Mouse (Mus musculus) embryonic facial prominence, embryonic 12.5 days (tissue): ENCODE measurements at regions not wholly inside any gene's neighbourhood (a gene's known extent, or its start where the extent isn't known, plus 50 kb on each side); places are given as distances from the start of the nearest gene placed in this dataset.

Experiments used
- ATAC-seq: fragments of 200-750 bp; cut with Nextera tagmentation; 2 replicates; pipeline ENCODE4 v1.8.0; 2017; ENCODE audit not compliant: insufficient number of reproducible peaks, insufficient read depth, low FRiP score, low TSS enrichment
- H3K27ac ChIP-seq: fragments of 300-500 bp; sonication (generic); 2 replicates; pipeline ENCODE4 v1.5.1; 2016; ENCODE audit warnings: mild to moderate bottlenecking
- H3K27me3 ChIP-seq: fragments of 300-500 bp; sonication (generic); 2 replicates; pipeline ENCODE4 v1.6.1; 2016; ENCODE audit warnings: mild to moderate bottlenecking, moderate library complexity
- H3K36me3 ChIP-seq: fragments of 300-500 bp; sonication (generic); 2 replicates; pipeline ENCODE4 v1.6.1; 2016; ENCODE audit warnings: mild to moderate bottlenecking
- H3K4me1 ChIP-seq: fragments of 300-500 bp; sonication (generic); 2 replicates; pipeline ENCODE4 v1.6.1; 2016
- H3K4me2 ChIP-seq: fragments of 300-500 bp; sonication (generic); replicated peaks from 2 replicates; pipeline ENCODE4 v1.6.1; 2016; ENCODE audit warnings: mild to moderate bottlenecking, moderate library complexity
- H3K4me3 ChIP-seq: fragments of 300-500 bp; sonication (generic); 2 replicates; pipeline ENCODE4 v1.5.1; 2016; ENCODE audit warnings: mild to moderate bottlenecking
- H3K9ac ChIP-seq: fragments of 300-500 bp; sonication (generic); 2 replicates; pipeline ENCODE4 v1.6.1; 2016; ENCODE audit warnings: mild to moderate bottlenecking, moderate library complexity
- H3K9me3 ChIP-seq: fragments of 300-500 bp; sonication (generic); 2 replicates; pipeline ENCODE4 v1.6.1; 2016; ENCODE audit warnings: mild to moderate bottlenecking, moderate library complexity
- WGBS: fragments of 180-500 bp; shearing (Covaris S2); methylation state at CpG from one replicate; pipeline ENCODE4 v1.1.7; 2016; 5-methylcytosine and 5-hydroxymethylcytosine counted together

DNA sequence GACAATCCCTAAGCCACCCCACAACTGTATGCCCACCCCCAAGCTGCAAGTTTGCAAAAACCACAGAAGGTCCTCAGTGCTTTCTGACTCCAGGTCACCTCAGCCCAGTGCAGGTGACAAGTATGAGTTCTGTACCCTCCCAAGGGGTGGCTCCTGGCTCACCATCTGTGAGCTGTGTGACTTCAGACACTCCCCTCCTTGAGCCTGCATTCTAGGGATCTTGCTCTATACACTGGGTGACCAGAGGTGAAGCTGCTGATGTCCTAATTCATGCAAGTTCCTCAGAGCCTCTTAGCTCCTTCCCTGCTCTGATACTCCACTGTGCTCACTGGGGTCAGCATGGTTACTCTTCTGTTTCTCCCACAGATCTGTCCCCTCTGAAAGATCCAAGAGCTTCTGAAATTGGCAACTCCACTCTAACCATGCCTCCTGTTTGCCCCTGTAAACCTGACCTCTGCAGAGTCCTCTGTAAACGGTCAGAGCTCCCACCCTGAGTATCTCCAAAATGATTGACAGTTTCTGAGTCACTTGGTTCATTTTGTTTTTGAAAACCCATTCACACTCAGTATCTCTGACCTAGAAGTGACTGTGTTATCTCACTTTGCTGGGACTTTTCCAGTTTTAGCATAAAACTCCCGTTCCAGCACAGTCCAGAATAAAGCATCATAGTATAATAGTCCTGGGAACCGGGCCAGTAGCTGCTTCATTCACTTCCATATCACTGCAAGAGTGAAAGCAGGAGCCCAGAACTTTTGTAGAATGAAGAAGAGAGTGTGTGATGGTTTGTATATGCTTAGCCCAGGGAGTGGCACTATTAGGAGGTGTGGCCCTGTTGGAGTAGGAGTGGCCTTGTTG is 180.7 kb upstream of the Dapk1 start:
- no peak overlapping the region for H3K4me2 ChIP-seq
- WGBS: 63% methylated on average over 3 of the region's 3 CpGs
- H3K4me1 ChIP-seq: peaks cover 18% of the 10 kb centered on the region
- no peaks in the 10 kb centered on the region for H3K27me3 ChIP-seq
- no peak overlapping the region; the same call in 1 of the 2 replicates for H3K27ac ChIP-seq
- no peak overlapping the region for H3K4me3 ChIP-seq
- H3K36me3 ChIP-seq: no peaks in the 10 kb centered on the region
- ATAC-seq: no peak
- no peaks in the 10 kb centered on the region for H3K9me3 ChIP-seq
- no peak overlapping the region for H3K9ac ChIP-seq

DNA sequence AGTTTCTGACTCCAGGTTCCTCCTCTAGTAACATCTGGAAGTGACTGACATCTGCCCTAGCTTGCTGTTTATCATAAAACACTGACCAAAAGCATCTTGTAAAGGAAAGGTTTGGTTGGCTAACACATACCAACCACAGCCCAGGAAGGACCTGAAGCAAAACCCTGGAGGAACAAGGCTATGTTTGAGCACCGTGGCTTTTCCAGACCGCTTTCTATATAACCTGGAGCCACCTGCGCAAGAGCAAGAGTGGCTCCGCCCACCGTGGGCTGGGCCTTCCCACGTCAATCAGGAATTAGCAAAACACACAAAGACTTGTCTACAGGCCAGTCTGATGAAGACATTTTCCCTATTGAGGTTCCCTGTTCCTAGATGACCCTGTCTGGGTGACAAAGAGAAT is 177.5 kb upstream of the Dapk1 start:
- H3K9me3 ChIP-seq: no peaks in the 10 kb centered on the region
- no peak overlapping the region for H3K4me2 ChIP-seq
- no peaks in the 10 kb centered on the region for H3K36me3 ChIP-seq
- H3K9ac ChIP-seq: no peak overlapping the region
- 57% methylated on average over 6 of the region's 6 CpGs for WGBS
- H3K27ac ChIP-seq: no peak overlapping the region
- peaks cover 24% of the 10 kb centered on the region for H3K4me1 ChIP-seq
- ATAC-seq: no peak
- H3K4me3 ChIP-seq: no peak overlapping the region
- H3K27me3 ChIP-seq: no peaks in the 10 kb centered on the region

DNA sequence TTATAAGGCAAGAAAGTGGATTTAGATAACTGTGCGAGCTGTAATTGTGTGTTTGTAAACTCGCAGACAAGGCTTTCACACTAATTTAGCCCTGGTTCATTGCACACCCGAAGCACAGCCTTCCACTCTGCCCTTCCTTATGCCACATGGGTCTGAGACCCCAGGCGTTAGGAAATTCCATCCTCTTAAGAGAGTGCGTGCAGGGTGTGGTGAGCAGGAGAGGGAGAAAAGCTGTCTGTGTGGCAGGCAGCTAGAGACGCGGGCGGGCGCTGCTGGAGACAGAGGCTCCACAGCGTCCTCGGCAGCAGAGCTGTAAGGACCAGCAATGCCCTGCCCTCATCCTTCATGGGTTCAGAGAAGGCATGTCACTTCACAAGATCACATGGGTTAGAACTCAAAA is 176.6 kb upstream of the Dapk1 start:
- Histone ChIP-seq H3K36me3 (no peaks in the 10 kb centered on the region), H3K4me3 (no peak overlapping the region), H3K27me3 (no peaks in the 10 kb centered on the region), H3K4me1 (peaks cover 24% of the 10 kb centered on the region), H3K9ac (no peak overlapping the region), H3K4me2 (no peak overlapping the region), H3K9me3 (no peaks in the 10 kb centered on the region), H3K27ac (peak overlapping the region; percentile 36; the same call in 1 of the 2 replicates)
- ATAC-seq: no peak
- WGBS: 43% methylated on average over 11 of the region's 11 CpGs

DNA sequence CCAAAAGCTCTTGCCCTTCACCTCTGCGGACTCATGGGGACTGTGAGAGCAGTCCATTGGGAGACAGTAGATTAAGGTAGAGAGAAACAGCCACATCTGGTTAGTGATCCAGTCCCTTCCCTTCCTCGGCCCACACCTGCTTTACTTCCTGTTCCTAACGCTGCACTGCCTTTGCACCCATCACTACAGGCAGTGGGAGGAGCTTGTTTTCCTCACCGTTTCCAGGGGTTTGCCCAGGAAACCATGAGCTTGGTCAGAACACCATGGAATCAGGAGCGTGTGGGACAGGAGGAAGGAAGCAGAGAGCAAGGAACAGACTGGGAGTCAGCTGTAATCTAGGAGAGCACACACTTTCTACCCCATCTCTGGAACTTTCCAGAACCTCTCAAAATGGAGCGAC is 176.2 kb upstream of the Dapk1 start:
- H3K4me1 ChIP-seq: peaks cover 24% of the 10 kb centered on the region
- H3K27ac ChIP-seq: peak overlapping the region; percentile 36; the same call in 1 of the 2 replicates
- no peaks in the 10 kb centered on the region for H3K27me3 ChIP-seq
- no peak overlapping the region for H3K4me2 ChIP-seq
- H3K4me3 ChIP-seq: no peak overlapping the region
- no peaks in the 10 kb centered on the region for H3K36me3 ChIP-seq
- 77% methylated on average over 6 of the region's 6 CpGs for WGBS
- H3K9ac ChIP-seq: no peak overlapping the region
- no peak for ATAC-seq
- no peaks in the 10 kb centered on the region for H3K9me3 ChIP-seq

GRCm38 (mm10) chr13:60426192-60426840 is 175.4 kb upstream of the Dapk1 start:
- Histone ChIP-seq H3K9ac (no peak overlapping the region), H3K4me3 (no peak overlapping the region), H3K27me3 (no peaks in the 10 kb centered on the region), H3K27ac (0 out of 2 replicates have a peak overlapping the region, but pooled peaks have one; percentile 36), H3K4me2 (no peak overlapping the region), H3K4me1 (peaks cover 24% of the 10 kb centered on the region), H3K36me3 (no peaks in the 10 kb centered on the region), H3K9me3 (no peaks in the 10 kb centered on the region)
- ATAC-seq: no peak
- 66% methylated on average over 12 of the region's 12 CpGs for WGBS

DNA sequence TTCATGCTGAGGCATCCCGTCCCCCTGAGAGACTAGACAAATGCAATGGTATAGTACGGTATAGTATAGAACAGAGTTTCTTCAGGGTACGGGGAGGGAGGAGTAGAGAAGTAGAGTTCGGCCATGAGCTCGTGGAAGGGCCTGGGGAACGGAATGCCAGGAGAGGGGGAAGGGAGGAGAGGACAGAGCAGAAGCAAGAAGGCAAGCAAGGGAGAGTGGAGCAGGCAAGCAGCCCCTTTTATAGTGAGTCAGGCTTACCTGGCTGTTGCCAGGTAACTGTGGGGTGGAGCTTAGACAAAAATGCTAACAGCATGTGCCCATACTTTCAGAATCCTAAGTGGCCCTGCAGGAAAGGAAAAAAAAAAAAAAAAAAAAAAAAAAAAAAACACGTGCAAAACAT is 174.7 kb upstream of the Dapk1 start:
- no peaks in the 10 kb centered on the region for H3K36me3 ChIP-seq
- no peak; the same call in 1 of the 2 replicates for ATAC-seq
- H3K9ac ChIP-seq: no peak overlapping the region
- WGBS: 48% methylated on average over 7 of the region's 7 CpGs
- H3K4me1 ChIP-seq: peaks cover 24% of the 10 kb centered on the region
- H3K4me2 ChIP-seq: no peak overlapping the region
- H3K27me3 ChIP-seq: no peaks in the 10 kb centered on the region
- no peaks in the 10 kb centered on the region for H3K9me3 ChIP-seq
- H3K4me3 ChIP-seq: no peak overlapping the region
- H3K27ac ChIP-seq: no peak overlapping the region; the same call in 1 of the 2 replicates

DNA sequence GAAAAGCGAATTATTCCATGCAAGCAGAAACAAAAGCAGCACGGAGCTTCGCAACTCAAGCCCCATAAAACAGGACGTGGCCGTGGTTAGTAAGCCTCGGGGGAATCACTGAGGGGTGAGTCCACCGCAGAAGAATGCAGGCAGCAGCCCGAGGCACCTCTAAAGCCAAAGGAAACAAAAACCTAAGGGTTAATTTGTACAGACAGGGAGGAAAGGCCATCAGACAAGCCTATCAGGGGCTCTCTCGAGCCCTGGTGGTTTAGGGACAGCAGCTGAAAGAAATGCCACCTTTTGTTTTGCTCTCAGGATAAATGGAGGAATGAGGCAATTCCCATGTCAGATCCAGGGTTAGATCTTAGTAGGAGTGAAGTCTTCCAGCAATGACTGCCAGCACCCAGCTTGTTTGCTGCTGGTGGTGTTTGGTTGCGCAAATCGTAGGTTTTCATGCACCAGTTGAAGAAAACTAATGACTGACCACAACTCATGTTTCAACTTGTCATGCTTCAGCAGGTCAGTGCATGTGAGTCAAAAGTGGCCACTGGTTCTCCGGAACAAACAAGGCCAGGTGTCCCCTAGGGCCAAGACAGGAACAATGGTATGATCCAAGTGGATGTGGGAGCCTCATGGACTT is 173.9 kb upstream of the Dapk1 start:
- H3K4me2 ChIP-seq: peak overlapping the region; percentile 26; the same call in 1 of the 2 replicates
- no peaks in the 10 kb centered on the region for H3K9me3 ChIP-seq
- ATAC-seq: no peak
- no peaks in the 10 kb centered on the region for H3K27me3 ChIP-seq
- H3K36me3 ChIP-seq: no peaks in the 10 kb centered on the region
- 21% methylated on average over 12 of the region's 12 CpGs for WGBS
- H3K4me1 ChIP-seq: peaks cover 24% of the 10 kb centered on the region
- H3K27ac ChIP-seq: peak overlapping the region; percentile 73
- 0 out of 2 replicates have a peak overlapping the region, but pooled peaks have one; percentile 30 for H3K9ac ChIP-seq
- H3K4me3 ChIP-seq: no peak overlapping the region

DNA sequence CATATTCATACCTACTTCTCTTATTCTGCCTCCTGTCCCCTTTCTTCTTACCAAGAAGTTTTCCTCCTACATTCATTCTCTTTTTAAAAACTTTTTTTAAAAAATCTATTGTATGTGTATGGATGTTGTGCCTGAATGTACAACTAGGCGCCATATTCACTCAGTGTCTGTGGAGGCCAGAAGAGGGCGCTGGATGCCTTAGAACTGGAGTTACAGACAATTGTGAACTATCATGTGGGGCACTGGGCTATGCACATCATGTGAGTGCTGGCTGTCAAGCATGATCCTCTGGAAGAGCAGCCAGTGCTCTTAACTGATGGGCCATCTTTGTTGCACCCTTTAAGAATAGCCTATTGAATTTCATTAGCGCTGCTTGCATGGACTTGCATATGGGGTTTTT is 172.6 kb upstream of the Dapk1 start:
- WGBS: 75% methylated on average over 3 of the region's 3 CpGs
- H3K36me3 ChIP-seq: no peaks in the 10 kb centered on the region
- H3K4me3 ChIP-seq: no peak overlapping the region

GRCm38 (mm10) chr13:60431412-60431811 is 170.3 kb upstream of the Dapk1 start:
- no peaks in the 10 kb centered on the region for H3K27me3 ChIP-seq
- H3K9me3 ChIP-seq: no peaks in the 10 kb centered on the region
- H3K4me2 ChIP-seq: no peak overlapping the region
- no peak overlapping the region for H3K4me3 ChIP-seq
- no peaks in the 10 kb centered on the region for H3K36me3 ChIP-seq
- ATAC-seq: no peak
- 87% methylated on average over 8 of the region's 8 CpGs for WGBS
- H3K4me1 ChIP-seq: peaks cover 27% of the 10 kb centered on the region
- no peak overlapping the region for H3K27ac ChIP-seq
- no peak overlapping the region for H3K9ac ChIP-seq

More for the DNA sequence above, 172.6 kb upstream of the Dapk1 start:
- Histone ChIP-seq H3K4me1 (peaks cover 24% of the 10 kb centered on the region), H3K27ac (no peak overlapping the region), H3K9me3 (no peaks in the 10 kb centered on the region), H3K27me3 (no peaks in the 10 kb centered on the region), H3K9ac (no peak overlapping the region), H3K4me2 (no peak overlapping the region)
- no peak for ATAC-seq

DNA sequence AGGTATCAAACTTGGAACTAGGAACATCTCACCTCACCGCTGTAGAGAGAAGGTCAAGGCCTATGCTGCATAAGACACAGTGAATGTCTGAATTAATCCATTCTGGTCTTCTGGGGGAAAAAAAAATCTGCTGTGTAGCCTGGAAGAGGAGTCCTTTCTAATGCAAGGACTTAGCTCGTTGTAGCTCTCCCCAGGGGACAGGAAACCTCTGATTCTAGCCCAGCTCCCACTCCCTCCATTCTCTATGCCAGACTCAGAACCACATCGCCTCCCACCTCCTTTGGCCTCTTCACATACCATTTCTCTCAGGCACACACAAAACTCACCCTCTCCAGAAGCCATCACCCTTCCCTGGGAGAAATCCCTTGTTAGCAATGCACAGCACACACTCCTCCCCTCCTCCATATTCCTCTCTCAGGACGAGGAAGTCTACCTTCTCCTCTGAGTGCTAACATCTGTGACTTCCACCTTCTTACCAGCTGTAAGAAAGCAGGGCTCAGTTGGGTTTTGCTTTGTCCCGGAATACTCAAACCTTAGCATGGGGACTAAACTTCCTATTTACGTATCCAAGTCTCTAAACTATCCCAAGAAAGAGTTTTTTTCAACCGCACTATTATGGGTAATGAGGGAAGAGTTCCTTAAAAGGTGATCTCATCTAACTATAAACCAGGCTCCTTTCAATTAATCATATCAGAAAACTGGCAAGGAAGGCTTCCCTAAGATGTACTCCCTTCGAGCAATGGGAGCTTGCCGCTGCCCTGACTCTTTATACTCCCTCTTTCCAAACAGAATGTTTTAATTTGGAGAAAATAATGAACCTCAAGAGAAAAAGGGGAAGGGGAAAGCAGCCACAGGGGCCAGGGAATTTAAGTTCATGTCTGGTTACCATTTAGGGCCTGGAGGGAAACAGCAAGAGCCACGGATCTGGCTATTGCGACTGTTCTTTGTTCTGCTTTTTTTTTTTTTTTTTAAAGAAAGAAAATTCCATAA is 167.2 kb upstream of the Dapk1 start:
- peaks cover 14% of the 10 kb centered on the region for H3K4me1 ChIP-seq
- peak overlapping the region; percentile 89 for H3K27ac ChIP-seq
- H3K9ac ChIP-seq: no peak overlapping the region
- no peaks in the 10 kb centered on the region for H3K9me3 ChIP-seq
- no peaks in the 10 kb centered on the region for H3K36me3 ChIP-seq
- 0 out of 2 replicates have a peak, but pooled peaks have one; percentile 18 for ATAC-seq
- 36% methylated on average over 11 of the region's 11 CpGs for WGBS
- no peak overlapping the region for H3K4me2 ChIP-seq
- H3K27me3 ChIP-seq: no peaks in the 10 kb centered on the region
- no peak overlapping the region for H3K4me3 ChIP-seq

- Histone ChIP-seq H3K9me3 (no peaks in the 10 kb centered on the region), H3K4me1 (peaks cover 20% of the 10 kb centered on the region), H3K27ac (peak overlapping the region; percentile 89), H3K27me3 (no peaks in the 10 kb centered on the region), H3K9ac (no peak overlapping the region), H3K36me3 (no peaks in the 10 kb centered on the region), H3K4me3 (no peak overlapping the region), H3K4me2 (no peak overlapping the region)
- ATAC-seq: 0 out of 2 replicates have a peak, but pooled peaks have one; percentile 35
- 35% methylated on average over 5 of the region's 5 CpGs for WGBS
Observed at GRCm38 (mm10) chr13:60435333-60435732, 166.4 kb upstream of the Dapk1 start.
